Mouse (Mus musculus) ES-Bruce4 (cell line): Measurements from ENCODE around the gene Ipmk.

ENCODE experiments used
- CTCF ChIP-seq: IDR thresholded peaks from one replicate; pipeline ENCODE4 v1.8.1; 2011; ENCODE audit warnings: low read depth, low read length
- EP300 ChIP-seq: IDR thresholded peaks from 2 replicates; pipeline ENCODE4 v1.6.1; 2011; ENCODE audit warnings: low read depth, low read length; ENCODE audit not compliant: insufficient read depth
- POLR2A ChIP-seq: IDR thresholded peaks from one replicate; pipeline ENCODE4 v1.8.1; 2011; ENCODE audit warnings: low read length; ENCODE audit not compliant: insufficient read depth

DNA sequence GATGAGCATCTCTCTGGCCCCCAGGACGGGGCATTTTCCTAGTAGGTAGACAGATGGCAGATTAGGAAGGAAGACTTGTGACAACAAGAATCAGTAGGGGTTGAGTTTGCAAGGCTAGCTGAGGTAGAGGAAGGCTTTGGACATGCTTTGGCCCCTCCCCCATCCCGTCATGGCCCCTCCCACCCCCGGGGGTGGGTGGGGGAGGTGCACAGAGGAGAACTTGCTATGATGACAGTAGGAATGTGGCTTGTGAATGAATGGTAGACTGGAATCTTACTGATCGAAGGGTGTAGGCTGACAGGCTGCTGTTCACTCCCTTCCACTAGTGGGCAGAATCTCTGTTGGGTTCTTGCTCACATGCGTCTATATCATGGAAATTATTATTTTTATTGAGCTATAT lies 74.0 kb downstream of the Ipmk start:
- no peak for TF ChIP-seq CTCF
- no peak for TF ChIP-seq EP300
- TF ChIP-seq POLR2A, result no peak
